Mouse (Mus musculus) Patski (cell line): ENCODE measurements at regions not wholly inside any gene's neighbourhood (a gene's known extent, or its start where the extent isn't known, plus 50 kb on each side); places are given as distances from the start of the nearest gene placed in this dataset.

Experiments used
- ATAC-seq: fragments of 100-300 bp; one replicate; pipeline ENCODE4 v1.8.0; 2021
- CTCF ChIA-PET: fragments of 350-600 bp; sonication (Branson Sonifier 250); formaldehyde crosslinking; loops from one replicate; lab custom pipeline; 2022; ENCODE audit warnings: inconsistent platforms; lab: Charles Lee
- POLR2A ChIA-PET: fragments of 350-600 bp; sonication (Branson Sonifier 250); formaldehyde crosslinking; loops from one replicate; lab custom pipeline; 2022; ENCODE audit warnings: antibody characterized with exemption, inconsistent platforms; lab: Charles Lee
- DNase-seq: peaks from one replicate; pipeline ENCODE4 v3.0.0-alpha.2; 2011; ENCODE audit warnings: low read depth, low spot score
- H3K27me3 ChIP-seq: fragments of 371-371 bp; one replicate; pipeline ENCODE4 v1.5.1; 2021
- CTCF ChIP-seq: fragments of 100-300 bp; IDR thresholded peaks from one replicate; pipeline ENCODE4 v1.5.1; 2021
- in situ Hi-C: fragments of 300-500 bp; cut with MboI; formaldehyde crosslinking; loops from 3 replicates; pipeline ENCODE4 v1.11.1; 2018; ENCODE audit warnings: low pct_unique_long_range_greater_than_20kb, mixed read lengths

- ChIA-PET CTCF (interaction anchor here (1.3 kb wide), 1 partner anchor 9 kb away, joined by 4 read pairs; no protein-coding TSS in a partner anchor), POLR2A (interaction anchor here (0.6 kb wide), 1 partner anchor 73 kb away, joined by 3 read pairs; no protein-coding TSS in a partner anchor)
- H3K27me3 ChIP-seq, result no peaks in the 10 kb centered on the region
- no peak for TF ChIP-seq CTCF
- in situ Hi-C loops, result no loop called here
- no peak for ATAC-seq
- no peak for DNase-seq
Observed at GRCm38 (mm10) chr12:110047466-110048250, 231.2 kb upstream of the Dio3 start.

- TF ChIP-seq CTCF, result no peak
- CTCF ChIA-PET, result interaction anchor here (1.2 kb wide), 1 partner anchor 12 kb away, joined by 4 read pairs; no protein-coding TSS in a partner anchor
- POLR2A ChIA-PET, result no interaction called here
- DNase-seq (no peak), ATAC-seq (no peak)
- H3K27me3 ChIP-seq, result no peaks in the 10 kb centered on the region
- in situ Hi-C loops, result no loop called here
Observed at GRCm38 (mm10) chr12:110049154-110049736, 229.6 kb upstream of the Dio3 start.

GRCm38 (mm10) chr12:110059321-110059720 lies 219.5 kb upstream of the Dio3 start:
- DNase-seq (no peak), ATAC-seq (no peak)
- no peak for TF ChIP-seq CTCF
- in situ Hi-C loops, result no loop called here
- H3K27me3 ChIP-seq, result no peaks in the 10 kb centered on the region
- POLR2A ChIA-PET, result no interaction called here
- CTCF ChIA-PET, result no interaction called here

GRCm38 (mm10) chr12:110061961-110062360 lies 216.9 kb upstream of the Dio3 start:
- ChIA-PET CTCF (no interaction called here), POLR2A (no interaction called here)
- no peak for TF ChIP-seq CTCF
- DNase-seq (no peak), ATAC-seq (no peak)
- in situ Hi-C loops, result loop anchor here (10.0 kb wide), 1 partner anchor 143 kb away; no protein-coding TSS in a partner anchor
- H3K27me3 ChIP-seq, result no peaks in the 10 kb centered on the region

GRCm38 (mm10) chr12:110063013-110063412 lies 215.9 kb upstream of the Dio3 start:
- no peaks in the 10 kb centered on the region for H3K27me3 ChIP-seq
- ATAC-seq (no peak), DNase-seq (peak; percentile 34)
- in situ Hi-C loops, result loop anchor here (10.0 kb wide), 1 partner anchor 142 kb away; no protein-coding TSS in a partner anchor
- CTCF ChIA-PET, result no interaction called here
- peak; percentile 68 for TF ChIP-seq CTCF
- POLR2A ChIA-PET, result no interaction called here

- no peak for TF ChIP-seq CTCF
- POLR2A ChIA-PET, result no interaction called here
Observed at GRCm38 (mm10) chr12:110066361-110066885, 212.4 kb upstream of the Dio3 start.

GRCm38 (mm10) chr12:110070506-110070905 lies 208.4 kb upstream of the Dio3 start:
- ChIA-PET CTCF (no interaction called here), POLR2A (interaction anchor here (0.9 kb wide), 1 partner anchor 82 kb away, joined by 4 read pairs; no protein-coding TSS in a partner anchor)
- no peak for TF ChIP-seq CTCF
- H3K27me3 ChIP-seq, result no peaks in the 10 kb centered on the region
- ATAC-seq, result no peak
- in situ Hi-C loops, result no loop called here
- no peak for DNase-seq

More at GRCm38 (mm10) chr12:110066361-110066885, 212.4 kb upstream of the Dio3 start:
- in situ Hi-C loops, result loop anchor here (10.0 kb wide), 1 partner anchor 138 kb away; no protein-coding TSS in a partner anchor
- ATAC-seq (peak; percentile 57), DNase-seq (no peak)
- H3K27me3 ChIP-seq, result no peaks in the 10 kb centered on the region
- CTCF ChIA-PET, result interaction anchor here (1.0 kb wide), 1 partner anchor 12 kb away, joined by 3 read pairs; no protein-coding TSS in a partner anchor

- DNase-seq (no peak), ATAC-seq (no peak)
- no peak for TF ChIP-seq CTCF
- in situ Hi-C loops, result no loop called here
- ChIA-PET CTCF (interaction anchor here (1.2 kb wide), 1 partner anchor 13 kb away, joined by 3 read pairs; no protein-coding TSS in a partner anchor), POLR2A (no interaction called here)
- H3K27me3 ChIP-seq, result no peaks in the 10 kb centered on the region
Observed at GRCm38 (mm10) chr12:110071823-110072222, 207.0 kb upstream of the Dio3 start.

- in situ Hi-C loops, result no loop called here
- ChIA-PET CTCF (no interaction called here), POLR2A (no interaction called here)
- DNase-seq (no peak), ATAC-seq (no peak)
- TF ChIP-seq CTCF, result no peak
- no peaks in the 10 kb centered on the region for H3K27me3 ChIP-seq
Observed at GRCm38 (mm10) chr12:110074921-110075320, 203.9 kb upstream of the Dio3 start.

- DNase-seq (no peak), ATAC-seq (no peak)
- POLR2A ChIA-PET, result interaction anchor here (0.6 kb wide), 1 partner anchor 686 kb away, joined by 3 read pairs; no protein-coding TSS in a partner anchor
- H3K27me3 ChIP-seq, result no peaks in the 10 kb centered on the region
- no peak for TF ChIP-seq CTCF
- in situ Hi-C loops, result no loop called here
- CTCF ChIA-PET, result no interaction called here
Observed at GRCm38 (mm10) chr12:110077211-110077884, 201.5 kb upstream of the Dio3 start.
